Mouse (Mus musculus): ENCODE measurements around the gene Flnb. TPM values are rescaled to one million over a fixed set of nuclear protein-coding genes. Genes with fewer than 3 reads are reported as not detected.

Flnb gene
- polyA plus RNA-seq, 1 experiment: 30.1 TPM

GRCm38 (mm10) chr14:7971889-7972493 lies 154.2 kb downstream of the Flnb start:
- DNase-seq (ENCODE audit: low read depth, low spot score): no peak
- WGBS: 72% methylated on average over 10 of the region's 10 CpGs

GRCm38 (mm10) chr14:7974643-7975042 lies 156.9 kb downstream of the Flnb start:
- no peak for DNase-seq (ENCODE audit: low read depth, low spot score)
- 88% methylated on average over 1 of the region's 1 CpGs for WGBS

- 79% methylated on average over 6 of the region's 6 CpGs for WGBS
- DNase-seq (ENCODE audit: low read depth, low spot score): no peak
These were observed 157.4 kb downstream of the Flnb start for GRCm38 (mm10) chr14:7975177-7975576.

GRCm38 (mm10) chr14:7977471-7977870 lies 159.7 kb downstream of the Flnb start:
- DNase-seq (ENCODE audit: low read depth, low spot score): no peak
- 100% methylated on average over 1 of the region's 1 CpGs for WGBS

GRCm38 (mm10) chr14:7978183-7978582 lies 160.4 kb downstream of the Flnb start:
- no peak for DNase-seq (ENCODE audit: low read depth, low spot score)
- 77% methylated on average over 1 of the region's 1 CpGs for WGBS

- DNase-seq (ENCODE audit: low read depth, low spot score): no peak
- WGBS: 97% methylated on average over 1 of the region's 1 CpGs
These were observed 163.5 kb downstream of the Flnb start for GRCm38 (mm10) chr14:7981226-7981625.

- 94% methylated on average over 6 of the region's 6 CpGs for WGBS
- no peak for DNase-seq (ENCODE audit: low read depth, low spot score)
These were observed 169.2 kb downstream of the Flnb start for GRCm38 (mm10) chr14:7986913-7987312.

GRCm38 (mm10) chr14:7989371-7989770 lies 171.6 kb downstream of the Flnb start:
- no peak for DNase-seq (ENCODE audit: low read depth, low spot score)
- 75% methylated on average over 1 of the region's 1 CpGs for WGBS

- 58% methylated on average over 3 of the region's 3 CpGs for WGBS
- no peak for DNase-seq (ENCODE audit: low read depth, low spot score)
These were observed 172.2 kb downstream of the Flnb start for GRCm38 (mm10) chr14:7989961-7990360.

GRCm38 (mm10) chr14:7991108-7991776 lies 173.5 kb downstream of the Flnb start:
- DNase-seq (ENCODE audit: low read depth, low spot score): no peak
- WGBS: 81% methylated on average over 5 of the region's 5 CpGs

GRCm38 (mm10) chr14:7992158-7992557 lies 174.4 kb downstream of the Flnb start:
- 71% methylated on average over 6 of the region's 6 CpGs for WGBS

GRCm38 (mm10) chr14:7994271-7994767 lies 176.6 kb downstream of the Flnb start, which contains the start of gene Dnase1l3:
Gene Dnase1l3, minus strand, starts transcription at chr14:7994573.
- no peak for DNase-seq (ENCODE audit: low read depth, low spot score)
- 32% methylated on average over 8 of the region's 8 CpGs for WGBS

More at GRCm38 (mm10) chr14:7992158-7992557, 174.4 kb downstream of the Flnb start:
- no peak for DNase-seq (ENCODE audit: low read depth, low spot score)

- DNase-seq (ENCODE audit: low read depth, low spot score): peak; percentile 81
- under 1% methylated on average over 15 of the region's 15 CpGs for WGBS
These were observed 179.5 kb downstream of the Flnb start for GRCm38 (mm10) chr14:7997255-7997696.

- DNase-seq (ENCODE audit: low read depth, low spot score): no peak
- 73% methylated on average over 3 of the region's 3 CpGs for WGBS
These were observed 181.3 kb downstream of the Flnb start for GRCm38 (mm10) chr14:7999030-7999429.

- DNase-seq (ENCODE audit: low read depth, low spot score): no peak
- 86% methylated on average over 5 of the region's 5 CpGs for WGBS
These were observed 181.7 kb downstream of the Flnb start for GRCm38 (mm10) chr14:7999435-7999834.

- DNase-seq (ENCODE audit: low read depth, low spot score): no peak
- WGBS: 91% methylated on average over 5 of the region's 5 CpGs
These were observed 182.5 kb downstream of the Flnb start for GRCm38 (mm10) chr14:8000247-8000646.

Other genes starting within 250 kb of the Flnb start
- gene Gm3558, start 249.4 kb upstream of the Flnb start, polyA plus RNA-seq (2012; rRNA removed): not detected in 2 replicates
- not detected in 2 replicates for gene Gm10338, start 222.4 kb upstream of the Flnb start, polyA plus RNA-seq (2012; rRNA removed)
- gene Gm10128, start 174.0 kb upstream of the Flnb start, polyA plus RNA-seq (2012; rRNA removed): not detected in 2 replicates
- 0.34 TPM in 1 of 2 replicates, not detected in the other for gene Gm26661, start 26.4 kb upstream of the Flnb start, polyA plus RNA-seq (2012; rRNA removed)
- gene Gm45521, start 139.3 kb downstream of the Flnb start, polyA plus RNA-seq (2012; rRNA removed): not detected in 2 replicates
- gene Dnase1l3, start 176.6 kb downstream of the Flnb start, polyA plus RNA-seq (2012; rRNA removed): 14.3 and 17.3 TPM in 2 replicates
- gene Abhd6, start 184.9 kb downstream of the Flnb start, polyA plus RNA-seq (2012; rRNA removed): 51.6 and 93.8 TPM in 2 replicates